Mouse (Mus musculus): Measurements from ENCODE around the gene Sept3. TPM values are rescaled to one million over a fixed set of nuclear protein-coding genes. Genes with fewer than 3 reads are reported as not detected.
"Not testable (repeated sequence)": the region's sequence is repeated elsewhere in the genome, so short reads cannot be mapped to it uniquely, and the experiment has no call there.

Gene Sept3
- 0.38 and 0.55 TPM in 2 replicates for polyA plus RNA-seq (2012; rRNA removed)

GRCm38 (mm10) chr15:82274593-82274926 is at the start of gene Sept3:
TSS of gene Sept3 (plus strand) at chr15:82274893.
- DNase-seq (ENCODE audit: low read depth, low spot score): no peak
- 29% methylated on average over 6 of the region's 6 CpGs for WGBS

DNA sequence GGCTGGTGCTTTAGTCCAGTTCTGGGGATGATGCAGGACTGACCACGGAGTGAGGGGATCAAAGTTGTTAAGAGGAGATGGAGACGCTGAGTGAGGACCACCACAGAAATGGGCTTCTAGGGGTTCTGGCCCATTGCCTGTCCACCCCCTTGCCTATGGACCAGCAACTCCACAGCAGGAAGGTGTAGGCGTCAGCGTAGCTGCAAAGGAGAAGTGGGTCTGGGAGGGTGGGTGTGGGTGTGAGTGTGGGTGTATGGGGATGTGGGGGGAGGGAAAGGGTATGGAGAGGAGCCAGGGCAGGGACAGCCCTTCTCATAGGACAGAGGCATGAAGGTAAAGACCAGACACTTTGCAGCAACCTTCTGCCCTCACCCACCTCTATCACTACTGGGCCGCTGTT is 48.9 kb upstream of the Sept3 start:
- DNase-seq (ENCODE audit: low read depth, low spot score): no peak
- 90% methylated on average over 5 of the region's 5 CpGs for WGBS

DNA sequence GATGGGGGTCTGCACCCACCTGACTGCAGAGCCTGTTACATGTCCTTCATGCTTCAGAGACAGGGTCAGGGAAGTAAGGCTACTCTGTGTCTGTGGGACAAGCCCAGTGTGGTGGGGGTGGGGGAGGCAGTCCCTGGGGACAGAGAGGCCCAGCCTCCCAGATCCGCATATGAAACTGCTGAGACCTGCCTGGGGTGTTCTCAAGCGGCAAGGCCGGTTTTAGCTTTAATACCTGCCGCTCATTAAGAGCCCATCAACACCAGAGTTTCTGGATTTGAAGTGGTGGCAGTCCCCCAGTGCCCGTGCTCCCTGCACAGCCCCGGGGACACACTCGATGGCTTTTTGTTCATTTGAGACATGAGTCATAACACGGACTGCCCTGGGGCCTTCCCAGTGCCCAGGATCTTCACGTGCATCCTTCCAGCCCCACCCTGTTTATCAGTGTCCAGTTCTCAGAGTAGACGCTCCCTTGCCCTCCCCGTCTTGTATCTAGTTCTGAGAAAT is 45.1 kb upstream of the Sept3 start:
- 39% methylated on average over 11 of the region's 11 CpGs for whole genome bisulfite sequencing
- no peak for DNase-seq (ENCODE audit: low read depth, low spot score)

DNA sequence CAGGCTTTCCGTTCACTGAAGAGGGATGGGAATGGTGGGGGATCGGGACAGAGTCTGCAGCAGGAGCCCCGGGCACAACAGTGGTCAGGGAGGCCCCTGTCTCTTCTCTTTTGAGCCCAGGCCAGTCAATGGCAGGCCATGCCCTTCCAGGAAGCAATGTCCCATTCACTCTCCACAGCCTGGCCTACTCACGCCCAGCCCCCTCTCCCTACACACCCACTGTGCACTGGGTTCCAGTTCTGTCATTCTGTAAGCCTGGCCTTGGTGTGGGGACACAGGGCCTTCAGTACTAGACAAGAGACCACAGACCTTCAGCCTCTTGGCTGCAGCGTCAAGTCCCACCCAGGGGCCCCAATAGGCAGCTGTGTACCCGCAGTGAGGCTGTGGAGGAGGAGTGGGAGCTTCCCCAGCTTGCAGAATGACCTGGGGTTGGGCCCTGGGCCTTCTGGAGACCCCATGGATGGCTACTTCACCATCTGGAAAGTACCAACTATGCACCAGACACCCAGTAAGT is 44.5 kb upstream of the Sept3 start:
- WGBS: 77% methylated on average over 6 of the region's 6 CpGs
- DNase-seq (ENCODE audit: low read depth, low spot score): no peak

- 57% methylated on average over 4 of the region's 4 CpGs for WGBS
Measured at GRCm38 (mm10) chr15:82231100-82231499, 43.6 kb upstream of the Sept3 start.

DNA sequence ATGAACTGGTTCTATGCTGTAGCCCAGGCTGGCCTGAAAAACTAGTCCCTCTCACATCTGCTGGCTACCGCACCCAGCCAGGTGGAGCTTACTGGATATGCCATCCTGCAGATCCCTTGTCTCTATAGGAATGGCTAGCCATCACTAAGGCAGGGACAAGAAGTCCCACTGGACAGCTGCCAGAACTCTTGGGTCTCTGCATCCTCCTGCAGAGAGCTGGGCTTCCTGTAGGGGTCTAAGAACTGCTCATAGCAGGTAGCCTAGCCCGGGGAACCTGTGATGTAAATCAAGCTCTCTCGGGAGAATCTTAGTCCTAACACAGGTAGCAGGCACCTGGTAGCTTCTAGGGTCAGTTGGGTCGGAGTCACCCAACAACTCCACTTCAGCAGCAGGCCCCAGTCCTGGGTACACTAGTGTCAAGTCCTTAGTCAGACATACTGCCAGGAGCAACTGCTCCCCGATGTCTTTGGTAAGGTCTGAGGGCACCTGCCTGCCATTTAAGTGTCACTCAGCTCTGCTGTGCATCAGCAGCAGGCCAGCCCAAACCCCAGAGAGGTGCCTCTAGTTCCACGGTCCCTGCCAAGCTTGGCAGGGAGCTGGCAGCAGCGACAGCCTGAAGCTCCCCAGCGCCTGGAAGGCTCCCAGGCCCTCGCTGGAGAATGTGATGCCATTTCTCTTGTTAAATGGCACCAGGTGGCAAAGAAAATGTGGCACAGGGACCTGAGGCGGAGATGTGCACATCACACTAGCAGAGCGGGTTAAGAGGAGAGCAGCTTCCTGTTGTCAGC is 42.9 kb upstream of the Sept3 start:
- no peak for DNase-seq (ENCODE audit: low read depth, low spot score)
- WGBS: 57% methylated on average over 11 of the region's 11 CpGs

More at GRCm38 (mm10) chr15:82231100-82231499, 43.6 kb upstream of the Sept3 start:
- DNase-seq (ENCODE audit: low read depth, low spot score): no peak

DNA sequence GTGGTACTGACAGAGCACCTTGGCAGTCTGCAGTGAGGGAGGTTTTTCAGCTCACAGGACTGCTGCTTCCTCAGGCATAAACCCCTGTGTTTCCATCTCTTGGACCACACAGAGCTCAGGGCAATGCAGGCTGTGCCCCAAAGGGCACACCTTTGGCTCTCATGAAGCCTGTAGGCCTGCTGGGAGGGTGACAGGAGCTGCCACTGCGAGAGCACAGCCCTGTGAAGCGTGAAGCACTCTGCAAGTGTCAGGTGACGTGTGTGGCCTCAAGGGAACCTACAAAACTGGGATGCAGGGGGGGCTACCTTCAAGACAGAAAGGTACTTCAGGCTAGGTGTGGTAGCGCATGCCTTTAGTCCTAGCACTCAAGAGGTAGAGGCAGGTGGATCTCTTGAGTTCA is 42.0 kb upstream of the Sept3 start:
- 84% methylated on average over 4 of the region's 4 CpGs for WGBS
- no peak for DNase-seq (ENCODE audit: low read depth, low spot score)

DNA sequence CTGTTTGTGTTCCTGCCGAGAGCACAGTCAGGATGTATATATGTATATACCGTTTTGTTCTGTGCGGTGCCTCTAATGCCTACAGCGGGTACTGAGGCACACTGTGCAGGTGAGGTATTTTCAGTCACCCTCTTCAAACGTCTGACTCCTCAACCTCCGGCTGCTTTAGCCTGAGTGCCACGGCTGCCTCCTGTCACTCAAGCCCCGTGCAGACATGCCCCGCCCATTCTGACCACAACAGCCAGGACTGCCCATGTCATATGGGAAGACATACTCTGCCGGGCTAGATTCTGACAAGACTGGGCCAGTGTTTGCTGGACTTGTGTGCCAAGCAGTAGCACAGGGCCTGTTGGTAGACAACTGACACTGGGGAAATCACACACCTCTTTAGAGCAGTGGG is 39.0 kb upstream of the Sept3 start:
- no peak for DNase-seq (ENCODE audit: low read depth, low spot score)
- WGBS: 70% methylated on average over 10 of the region's 10 CpGs

DNA sequence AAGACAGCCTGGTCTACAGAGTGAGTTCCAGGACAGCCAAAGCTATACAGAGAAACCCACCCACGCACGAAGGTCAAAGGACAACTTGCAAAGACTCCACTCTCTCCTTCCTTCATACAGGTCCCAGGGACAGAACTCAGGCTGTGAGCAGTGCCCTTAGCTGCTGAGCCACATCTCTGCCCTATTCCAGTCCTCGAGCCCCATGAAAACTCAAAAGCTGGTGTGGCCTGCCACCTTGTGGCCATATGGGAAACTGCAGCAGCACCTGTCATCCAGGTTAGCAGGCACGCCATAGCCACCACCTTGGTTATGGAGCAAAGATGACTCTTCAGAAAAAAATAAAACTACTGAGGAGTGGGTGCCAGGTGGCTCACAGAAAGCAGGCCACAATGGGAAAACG is 38.1 kb upstream of the Sept3 start:
- peak; percentile 57 for DNase-seq (ENCODE audit: low read depth, low spot score)
- WGBS: 14% methylated on average over 5 of the region's 5 CpGs

- no peak for DNase-seq (ENCODE audit: low read depth, low spot score)
- 68% methylated on average over 3 of the region's 3 CpGs for WGBS
Measured at GRCm38 (mm10) chr15:82243311-82243710, 31.4 kb upstream of the Sept3 start.

GRCm38 (mm10) chr15:82243742-82244114 is 31.0 kb upstream of the Sept3 start:
- DNase-seq (ENCODE audit: low read depth, low spot score): no peak
- WGBS: 3% methylated on average over 12 of the region's 12 CpGs

DNA sequence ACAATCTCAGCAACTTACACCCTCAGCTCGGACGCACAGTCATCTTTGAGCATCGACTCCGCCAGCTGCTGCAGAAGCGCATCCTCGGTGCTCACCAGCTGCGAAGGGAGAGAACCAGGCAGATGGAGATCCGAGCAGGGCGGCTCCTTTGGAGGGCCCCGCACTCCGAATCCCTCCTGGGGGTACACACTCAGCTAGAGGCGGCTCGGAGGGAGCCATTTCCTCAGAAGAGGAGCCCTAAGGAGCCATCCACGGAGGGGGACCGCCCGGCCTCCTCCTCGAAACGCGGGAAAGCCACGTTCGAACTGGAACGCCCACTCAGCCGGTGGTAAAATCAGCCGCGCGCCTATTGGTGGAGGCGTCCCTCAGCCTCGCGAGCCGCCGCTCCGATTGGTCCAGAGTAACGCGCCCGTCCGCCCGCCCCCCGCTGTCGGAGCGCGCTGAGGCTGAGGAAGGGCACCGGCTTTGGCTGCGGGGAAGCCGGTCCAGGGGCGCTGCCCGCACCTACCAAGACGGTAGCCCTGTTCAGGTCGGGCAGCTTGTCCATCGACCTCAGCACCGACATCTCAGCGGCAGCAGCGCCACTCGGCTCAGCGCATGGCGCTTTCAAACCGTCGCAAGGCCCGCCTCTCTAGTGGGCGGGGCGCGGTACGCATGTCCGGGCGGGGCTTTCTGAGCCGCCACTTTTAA is 30.4 kb upstream of the Sept3 start, which contains the start of gene Cenpm:
TSS of gene Cenpm (minus strand) at position 634 of the 690 bp plus-strand sequence.
- WGBS: under 1% methylated on average over 65 of the region's 65 CpGs

DNA sequence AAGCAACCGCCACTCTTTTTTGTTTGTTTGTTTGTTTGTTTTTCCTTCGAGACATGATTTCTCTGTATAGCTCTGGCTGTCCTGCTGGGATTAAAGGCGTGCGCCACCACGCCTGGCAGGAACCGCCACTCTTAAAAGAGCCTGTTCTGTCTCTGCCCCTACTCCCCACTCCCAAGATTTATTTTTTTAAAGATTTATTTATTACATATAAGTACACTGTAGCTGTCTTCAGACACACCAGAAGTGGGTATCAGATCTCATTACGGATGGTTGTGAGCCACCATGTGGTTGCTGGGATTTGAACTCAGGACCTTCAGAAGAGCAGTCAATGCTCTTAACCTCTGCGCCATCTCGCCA is 29.9 kb upstream of the Sept3 start:
- WGBS: 20% methylated on average over 9 of the region's 9 CpGs
- not testable (repeated sequence) for DNase-seq (ENCODE audit: low read depth, low spot score)

More for the DNA sequence above, 30.4 kb upstream of the Sept3 start, which contains the start of gene Cenpm:
- peak; percentile 65 for DNase-seq (ENCODE audit: low read depth, low spot score)

GRCm38 (mm10) chr15:82247131-82247776 is 27.4 kb upstream of the Sept3 start:
- no peak for DNase-seq (ENCODE audit: low read depth, low spot score)
- WGBS: 38% methylated on average over 3 of the region's 3 CpGs

DNA sequence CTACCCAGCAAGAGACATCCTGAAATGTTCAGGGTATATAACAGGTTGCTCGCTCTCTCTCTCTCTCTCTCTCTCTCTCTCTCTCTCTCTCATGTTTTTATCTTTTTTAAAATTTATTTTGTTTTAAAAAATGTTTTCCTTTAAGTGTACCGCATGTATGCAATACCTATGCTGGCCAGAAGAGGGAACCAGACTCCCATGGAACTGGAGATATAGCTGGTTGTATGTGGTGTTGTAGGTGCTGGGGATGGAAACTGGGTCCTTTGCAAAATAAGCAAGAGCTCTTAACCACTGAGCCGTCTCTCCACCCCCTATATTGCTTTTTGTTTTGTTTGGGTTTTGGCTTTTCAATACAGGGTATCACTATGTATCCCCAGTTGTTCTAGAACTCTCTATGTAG is 23.1 kb upstream of the Sept3 start:
- no peak for DNase-seq (ENCODE audit: low read depth, low spot score)
- 99% methylated on average over 3 of the region's 3 CpGs for WGBS

GRCm38 (mm10) chr15:82252097-82252496 is 22.6 kb upstream of the Sept3 start, which contains the start of gene 1500009C09Rik:
TSS of gene 1500009C09Rik (plus strand) at chr15:82252397.
- 68% methylated on average over 6 of the region's 6 CpGs for WGBS
- DNase-seq (ENCODE audit: low read depth, low spot score): no peak

DNA sequence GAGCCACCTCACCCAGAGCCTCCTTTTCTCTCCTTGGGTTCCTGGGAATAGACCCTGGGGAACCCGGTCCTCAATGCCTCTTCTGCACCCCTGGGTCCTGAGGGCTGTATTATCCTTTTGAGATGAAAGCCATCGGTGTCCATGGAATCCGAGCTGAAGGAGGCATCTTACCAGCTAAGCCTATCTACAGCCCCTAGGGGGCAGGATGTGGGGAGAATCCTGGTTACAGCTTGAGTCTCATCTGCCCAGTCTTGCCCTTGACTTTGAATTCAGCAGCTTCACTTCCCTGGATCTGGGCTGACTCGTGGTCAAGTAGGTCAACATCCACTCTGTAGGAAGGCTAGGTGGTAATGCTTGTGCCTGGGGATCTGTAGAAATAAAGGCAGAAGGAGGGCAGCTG is 19.4 kb upstream of the Sept3 start:
- no peak for DNase-seq (ENCODE audit: low read depth, low spot score)
- WGBS: 38% methylated on average over 4 of the region's 4 CpGs

GRCm38 (mm10) chr15:82255944-82256383 is 18.7 kb upstream of the Sept3 start:
- DNase-seq (ENCODE audit: low read depth, low spot score): no peak

GRCm38 (mm10) chr15:82259510-82259909 is 15.2 kb upstream of the Sept3 start:
- WGBS: 16% methylated on average over 16 of the region's 16 CpGs
- no peak for DNase-seq (ENCODE audit: low read depth, low spot score)

More at GRCm38 (mm10) chr15:82255944-82256383, 18.7 kb upstream of the Sept3 start:
- WGBS: 31% methylated on average over 10 of the region's 10 CpGs

- DNase-seq (ENCODE audit: low read depth, low spot score): no peak
- 8% methylated on average over 6 of the region's 6 CpGs for WGBS
Measured at GRCm38 (mm10) chr15:82266356-82266755, 8.3 kb upstream of the Sept3 start.

Data from large intestine, adult 2 months (tissue).